Mouse (Mus musculus) heart, adult 8-10 months (tissue): ENCODE results near the gene Ddx39. TPM values are rescaled to one million over a fixed set of nuclear protein-coding genes. Genes with fewer than 3 reads are reported as not detected.
A peak's percentile ranks its signal among the peaks of the same experiment; 100 is the strongest.

Source experiments
- DNase-seq: peaks from one replicate; pipeline ENCODE4 v3.0.0; 2022; ENCODE audit warnings: low spot score
- total RNA-seq, 4 experiments: library from RNA; stranded (reverse); gene quantifications; 2 replicates each; pipeline ENCODE4 v1.2.4; 2022

Gene Ddx39
- total RNA-seq, 4 experiments from 2014 or later = 14.2 to 17.0 (median 15.4) TPM

DNA sequence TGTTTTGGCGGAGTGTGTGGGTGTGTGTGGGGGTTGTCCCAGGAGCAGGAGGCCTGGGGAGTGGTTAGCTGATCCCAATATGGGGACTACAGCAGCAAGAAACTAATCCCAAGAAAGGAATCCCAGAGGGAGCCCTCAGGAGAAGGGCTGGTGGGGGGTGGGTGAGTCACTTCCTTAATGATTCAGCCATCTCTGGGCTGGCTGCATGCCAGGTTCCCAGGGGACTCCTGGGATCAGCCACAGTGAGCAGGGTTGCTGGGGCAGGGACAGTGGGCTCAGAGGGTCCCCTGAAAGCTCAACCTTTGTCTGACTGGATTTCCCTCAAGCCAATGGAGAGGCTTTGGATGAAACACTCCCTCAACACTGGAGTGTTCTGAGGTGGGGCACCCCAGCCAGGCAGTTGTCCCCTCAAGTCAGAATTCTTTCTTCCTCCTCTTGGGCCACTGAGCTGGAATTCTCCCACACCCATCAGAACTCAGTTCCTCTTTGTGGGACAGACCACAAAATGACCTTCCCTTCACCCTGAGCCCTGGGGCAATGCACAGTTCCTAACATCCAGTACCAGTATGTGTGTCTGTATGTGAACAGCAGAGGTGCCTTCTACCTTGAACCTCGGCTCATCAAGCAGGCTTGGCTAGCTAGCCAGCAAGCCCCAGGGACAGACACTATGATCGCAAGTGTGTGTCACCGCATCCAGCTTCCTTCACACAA lies 23.0 kb downstream of the Ddx39 start:
- DNase-seq = peak; percentile 83

DNA sequence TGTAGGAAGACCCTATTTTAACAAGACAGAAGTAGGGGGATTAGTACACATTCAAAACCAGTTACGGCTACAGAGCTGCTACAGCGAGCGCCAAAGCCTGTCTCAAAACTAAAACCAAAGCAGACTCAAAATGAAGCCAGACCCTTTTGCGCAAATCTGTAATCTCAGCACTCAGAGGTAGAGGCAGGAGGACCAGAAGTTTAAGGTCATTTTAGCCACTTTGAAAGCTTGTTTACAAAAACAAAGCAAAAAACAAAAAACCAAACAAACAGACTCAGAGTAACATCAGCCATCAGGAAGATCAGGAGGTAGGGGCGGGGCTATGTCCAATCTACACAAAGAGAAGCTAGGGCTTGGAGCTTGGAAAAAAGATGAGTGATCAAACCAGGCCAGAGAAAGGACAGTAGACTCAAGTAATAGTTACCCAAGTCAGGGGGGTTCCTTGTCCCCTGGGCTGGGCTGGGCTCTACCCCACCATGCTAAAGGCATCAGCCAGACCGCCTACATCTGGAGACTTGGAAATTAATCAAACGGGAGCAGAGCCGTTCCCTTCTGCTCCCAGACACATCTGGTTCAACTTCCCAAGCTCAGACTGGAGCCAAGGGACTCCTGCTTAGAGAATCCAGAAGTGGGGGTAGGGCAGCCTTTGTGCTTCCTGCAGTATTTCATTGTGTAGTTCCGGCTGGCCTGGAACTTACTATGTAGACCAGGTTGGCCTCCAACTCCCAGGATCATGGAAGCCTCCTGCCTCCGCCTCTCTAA lies 24.2 kb downstream of the Ddx39 start:
- peak; percentile 76 for DNase-seq

DNA sequence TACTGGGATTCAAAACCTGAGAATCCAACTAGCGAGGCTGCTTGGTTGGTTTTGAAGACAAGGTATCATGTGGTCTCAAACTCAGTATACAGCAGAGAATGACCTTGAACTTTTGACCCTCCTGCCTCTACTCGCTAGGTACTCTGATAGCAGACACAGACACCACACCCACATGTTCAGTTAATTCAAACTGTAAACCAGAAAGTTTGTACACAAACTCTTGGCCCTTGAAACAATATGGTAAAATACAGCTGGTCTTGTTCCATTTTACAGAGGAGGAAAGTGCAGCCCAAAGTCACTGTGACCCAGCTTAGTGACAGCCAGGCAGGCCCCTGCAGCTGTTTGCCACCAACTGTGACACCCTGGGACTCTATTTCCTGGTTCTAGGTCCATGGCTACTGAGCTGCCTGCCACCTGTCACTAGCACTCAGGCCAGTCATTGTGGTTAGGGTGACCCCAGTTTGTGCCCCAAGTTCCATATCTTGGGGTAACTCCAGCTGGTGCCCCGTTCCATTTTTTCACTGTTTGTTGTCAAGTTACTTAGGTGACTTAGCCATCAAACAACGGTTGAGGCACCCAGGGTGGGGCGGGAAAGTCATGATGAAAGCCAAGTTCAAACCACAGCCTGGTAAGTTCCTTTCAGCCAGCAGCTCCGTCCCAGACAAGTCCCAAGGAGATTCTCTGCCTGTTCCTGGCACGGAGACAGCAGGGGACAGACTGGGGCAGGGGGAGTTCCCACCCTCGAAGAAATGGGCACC lies 24.9 kb downstream of the Ddx39 start:
- DNase-seq = peak; percentile 53

DNA sequence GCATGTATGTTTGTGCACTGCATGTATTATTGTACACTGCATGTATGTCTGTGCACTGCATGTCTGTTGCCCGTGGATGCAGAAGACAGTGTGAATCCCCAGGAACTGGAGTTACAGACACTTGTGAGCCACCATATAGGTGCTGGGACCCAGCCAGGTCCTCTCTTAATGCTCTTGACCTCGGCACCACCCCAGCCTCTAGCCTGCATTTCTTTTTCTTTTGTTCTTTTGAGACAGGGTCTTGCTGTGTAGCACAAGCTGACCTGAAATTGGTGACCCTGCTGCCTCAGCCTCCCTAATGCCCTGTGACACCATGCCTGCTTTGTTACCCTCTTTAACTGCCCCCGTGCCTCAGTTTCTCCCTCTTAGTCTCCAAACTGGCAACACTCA lies 25.6 kb downstream of the Ddx39 start:
- DNase-seq = no peak

DNA sequence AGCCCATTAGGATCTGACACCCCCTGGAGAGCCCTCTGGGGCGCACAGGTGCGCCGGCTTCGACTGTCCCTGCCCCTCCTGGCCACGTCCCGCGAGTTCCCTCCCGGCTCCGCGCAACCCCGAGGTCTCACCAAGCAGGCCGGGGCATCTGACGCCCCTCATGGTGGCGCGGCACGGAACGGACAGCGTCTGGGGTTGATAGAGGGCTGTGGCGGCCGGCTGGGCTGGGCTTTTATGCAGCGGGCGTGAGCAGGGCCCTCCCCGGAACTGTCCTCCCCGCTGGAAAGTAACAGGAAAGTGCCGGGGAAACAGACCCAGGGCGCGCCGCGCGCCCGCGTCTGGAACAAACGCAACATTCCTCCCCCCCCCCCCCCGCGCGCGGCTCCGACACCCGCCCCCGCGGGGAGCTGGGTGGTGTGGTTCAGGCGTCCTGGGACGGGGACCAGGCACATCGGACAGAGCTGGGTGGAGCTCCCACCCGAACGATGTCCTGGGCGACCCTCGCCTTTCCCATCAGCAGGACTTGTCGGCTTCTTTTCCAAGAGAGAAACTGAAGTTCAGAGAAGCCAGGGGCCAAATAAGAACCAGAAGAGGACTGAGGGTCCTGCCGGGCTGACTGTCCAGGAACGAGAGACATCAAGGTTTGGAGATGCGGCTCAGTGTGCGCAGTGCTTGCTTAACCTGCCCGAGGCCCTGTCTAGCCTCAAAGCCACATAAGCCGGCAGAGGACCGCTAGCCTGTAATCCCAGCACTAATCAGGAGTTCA lies 26.2 kb downstream of the Ddx39 start, which contains the start of gene Adgre5:
Adgre5 (minus strand) TSS at position 351 of the 766 bp plus-strand sequence.
- DNase-seq = peak; percentile 90

DNA sequence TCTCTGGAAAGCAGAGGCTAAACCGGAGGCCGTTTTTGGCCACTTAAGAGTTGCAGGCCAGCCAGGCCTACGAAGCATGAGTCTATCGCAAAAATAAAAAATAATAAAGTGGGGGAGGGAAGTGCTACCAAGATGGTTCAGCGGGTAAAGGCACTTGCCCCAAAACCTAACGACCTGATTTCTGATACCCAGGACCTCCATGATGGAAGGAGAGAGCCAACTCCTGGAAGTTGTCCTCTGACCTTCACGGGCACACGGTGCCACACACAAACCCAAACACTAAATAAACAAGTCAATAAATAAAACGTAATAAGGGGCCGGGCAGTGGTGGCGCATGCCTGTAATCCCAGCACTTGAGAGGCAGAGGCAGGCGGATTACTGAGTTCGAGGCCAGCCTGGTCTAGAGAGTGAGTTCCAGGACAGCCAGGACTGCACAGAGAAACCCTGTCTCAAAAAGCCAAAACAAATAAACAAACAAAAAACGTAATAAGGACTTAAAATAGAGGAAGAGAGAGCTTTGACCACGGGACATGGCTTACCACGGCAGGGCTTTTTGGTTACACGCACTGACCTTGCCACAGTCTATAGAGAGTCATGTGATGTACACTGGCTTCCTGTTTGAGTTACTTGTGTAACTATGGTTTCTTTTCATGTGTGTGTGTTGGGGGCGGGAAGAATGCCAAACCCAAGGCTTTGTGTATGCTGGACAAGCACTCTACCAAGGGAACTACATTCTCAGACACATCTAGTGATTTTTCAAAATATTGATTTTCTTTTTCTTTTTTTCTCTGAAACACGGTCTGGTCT lies 27.1 kb downstream of the Ddx39 start:
- DNase-seq = peak; percentile 39

DNA sequence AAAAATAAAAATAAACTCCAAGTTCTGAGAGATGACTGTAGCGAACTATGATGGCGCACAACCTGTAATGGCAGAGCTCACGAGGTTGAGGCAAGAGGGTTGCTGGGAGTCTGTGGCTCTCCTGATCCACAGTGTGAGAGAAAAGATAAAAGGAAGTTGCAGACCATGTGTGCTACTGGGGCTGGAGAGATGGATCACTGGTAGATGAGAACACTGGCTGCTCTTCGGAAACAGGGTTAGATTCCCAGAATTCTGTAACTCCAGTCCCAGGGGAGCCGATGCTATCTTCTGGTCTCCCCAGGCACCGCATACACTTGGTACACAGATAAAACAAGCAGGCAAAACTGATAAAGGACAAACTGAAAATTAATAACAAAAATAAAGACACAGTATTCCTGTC lies 28.0 kb downstream of the Ddx39 start:
- DNase-seq = no peak

DNA sequence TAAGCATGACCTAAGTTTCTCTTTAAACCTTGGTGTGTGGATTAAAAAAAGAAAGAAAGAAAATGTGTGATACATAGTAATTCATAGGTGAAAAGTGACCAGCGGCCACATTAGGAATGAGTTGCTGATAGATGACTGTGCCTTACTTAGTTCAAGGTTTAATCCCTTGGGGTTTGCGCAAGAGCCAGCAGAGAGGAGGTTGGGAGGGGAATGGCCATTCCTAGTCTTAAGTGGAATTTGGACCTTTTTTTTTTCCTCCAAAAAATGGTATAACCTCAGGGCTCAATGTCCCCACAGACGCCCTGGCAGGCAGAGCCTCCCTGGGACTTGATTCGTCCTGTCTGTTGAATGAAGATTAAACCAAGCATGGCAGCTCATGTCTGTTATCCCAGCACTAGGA lies 29.1 kb downstream of the Ddx39 start:
- DNase-seq = no peak

DNA sequence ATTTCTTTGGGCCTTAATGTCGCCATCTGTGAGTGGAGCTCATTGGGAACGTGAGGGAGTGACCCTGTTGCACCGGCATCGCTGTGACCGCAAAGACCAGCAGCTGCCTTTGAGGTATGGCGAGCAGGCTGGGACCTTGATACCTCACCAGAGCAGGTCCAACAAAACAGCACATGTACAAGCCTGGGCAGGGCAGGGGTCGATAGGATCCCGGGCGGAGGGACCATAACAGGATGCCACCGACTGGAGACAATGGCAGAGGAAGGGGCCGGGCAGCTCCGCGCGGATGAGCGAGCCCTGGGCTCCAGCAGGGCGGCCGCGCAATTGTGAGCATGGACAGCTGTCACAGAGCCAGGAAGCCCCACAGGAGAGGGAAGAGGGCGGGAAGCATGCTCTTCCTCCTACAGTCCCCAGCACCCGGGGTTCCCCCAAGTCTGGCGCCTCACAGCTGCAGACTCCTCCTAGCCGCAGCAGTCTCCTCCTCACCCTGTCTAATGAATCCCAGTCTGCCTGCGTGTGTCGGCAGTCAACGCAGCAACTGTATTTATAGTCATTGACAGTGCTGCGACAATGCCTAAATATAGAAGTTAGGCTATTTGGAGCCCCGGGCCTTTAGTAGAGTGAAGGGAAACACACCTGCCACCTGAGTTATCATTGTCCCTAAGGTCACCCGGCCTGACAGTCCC lies 32.8 kb downstream of the Ddx39 start:
- peak; percentile 83 for DNase-seq

DNA sequence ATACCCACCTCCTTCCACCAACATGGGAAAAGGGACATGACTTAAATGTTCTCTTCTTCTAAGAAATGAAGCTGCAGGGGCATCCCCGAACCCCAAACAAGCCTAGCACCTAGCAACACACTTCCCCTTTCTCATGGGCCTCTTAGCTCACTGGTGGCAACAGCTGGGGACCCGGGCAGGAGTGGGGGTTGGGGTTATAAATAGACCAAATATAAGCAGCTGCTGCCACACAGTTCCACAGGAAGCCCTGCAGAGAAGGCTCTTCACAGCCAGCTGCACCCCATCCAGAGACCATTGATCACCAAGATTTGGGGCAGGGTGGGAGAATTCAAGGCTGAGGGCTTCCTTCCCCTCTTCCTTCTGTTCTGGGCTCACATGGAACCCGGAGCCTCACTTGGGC lies 33.7 kb downstream of the Ddx39 start:
- peak; percentile 63 for DNase-seq

DNA sequence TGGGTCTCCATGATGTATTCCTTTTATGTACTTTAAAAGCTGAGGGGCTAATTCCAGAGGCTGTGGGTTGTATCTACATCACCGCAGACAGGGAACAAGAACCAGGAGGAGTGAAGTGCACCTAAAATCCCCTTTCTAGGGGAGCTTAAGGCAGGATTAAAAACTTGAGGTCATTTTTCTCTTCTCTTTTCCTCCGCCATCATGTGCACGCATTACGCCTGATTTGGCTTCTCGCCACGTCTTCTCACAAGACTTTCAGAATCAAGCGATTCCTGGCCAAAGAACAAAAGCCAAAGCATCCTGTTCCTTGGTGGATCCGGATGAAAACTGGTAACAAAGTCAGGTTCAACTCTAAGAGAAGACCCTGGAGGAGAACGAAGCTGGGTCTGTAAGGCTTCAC lies 34.3 kb downstream of the Ddx39 start:
- no peak for DNase-seq

DNA sequence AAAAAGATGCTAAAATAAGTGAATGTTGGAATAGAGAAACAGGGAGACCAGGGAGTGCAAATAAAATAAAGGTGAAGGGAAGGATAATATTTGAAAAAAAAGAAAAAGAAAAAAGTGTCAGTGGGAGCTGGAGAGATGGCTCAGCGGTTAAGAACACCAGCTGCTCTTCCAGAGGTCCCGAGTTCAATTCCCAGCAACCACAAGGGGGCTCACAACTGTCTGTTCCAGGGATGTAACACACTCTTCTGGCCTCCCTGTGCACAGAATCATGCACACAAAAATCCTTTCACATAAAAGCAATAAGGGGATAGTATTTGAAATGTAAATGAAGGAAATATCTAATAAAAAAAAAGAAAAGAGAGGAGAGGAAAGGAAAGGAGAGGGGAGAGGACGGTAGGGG lies 39.2 kb downstream of the Ddx39 start:
- DNase-seq = no peak

DNA sequence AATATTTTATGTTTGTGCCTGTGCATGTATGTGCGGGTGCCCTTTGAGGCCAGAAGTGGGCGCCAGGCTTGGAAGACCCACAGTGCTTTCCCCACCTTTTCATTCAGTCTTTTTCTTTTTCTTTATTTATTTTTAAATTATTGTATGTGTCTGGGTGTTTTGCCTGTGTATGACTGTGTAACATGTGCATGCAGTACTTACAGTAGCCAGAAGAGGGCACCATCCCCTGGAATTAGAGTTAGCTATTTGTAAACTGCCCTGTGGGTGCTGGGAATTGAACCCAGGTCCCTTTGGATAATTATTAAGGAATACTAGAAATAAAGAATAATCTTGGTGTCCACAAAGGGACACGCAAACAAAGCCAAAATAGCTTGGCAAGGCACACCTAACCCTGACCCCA lies 41.3 kb downstream of the Ddx39 start:
- no peak for DNase-seq

DNA sequence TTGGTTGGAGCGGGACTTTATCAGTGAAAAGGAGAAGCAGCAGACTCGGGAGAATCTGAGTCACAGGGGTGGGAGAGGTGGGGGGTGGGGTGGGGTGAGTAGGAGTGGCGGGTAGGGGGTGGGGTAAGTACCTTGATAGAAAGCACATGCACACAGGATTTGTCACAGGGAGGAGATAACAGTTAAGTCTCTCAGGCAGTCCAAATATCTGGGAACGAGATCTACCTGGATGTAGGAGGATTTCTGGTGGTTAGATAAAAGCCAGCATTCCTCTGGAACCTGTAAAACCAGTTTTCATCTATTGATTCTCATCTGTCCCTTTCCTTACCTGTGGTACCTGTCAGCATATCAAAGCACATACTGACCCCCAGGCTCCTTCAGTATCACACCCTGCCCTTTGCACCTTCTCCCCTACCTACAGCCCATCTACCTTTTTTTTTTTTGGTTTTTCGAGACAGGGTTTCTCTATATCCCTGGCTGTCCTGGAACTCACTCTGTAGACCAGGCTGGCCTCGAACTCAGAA lies 42.2 kb downstream of the Ddx39 start:
- no peak for DNase-seq

DNA sequence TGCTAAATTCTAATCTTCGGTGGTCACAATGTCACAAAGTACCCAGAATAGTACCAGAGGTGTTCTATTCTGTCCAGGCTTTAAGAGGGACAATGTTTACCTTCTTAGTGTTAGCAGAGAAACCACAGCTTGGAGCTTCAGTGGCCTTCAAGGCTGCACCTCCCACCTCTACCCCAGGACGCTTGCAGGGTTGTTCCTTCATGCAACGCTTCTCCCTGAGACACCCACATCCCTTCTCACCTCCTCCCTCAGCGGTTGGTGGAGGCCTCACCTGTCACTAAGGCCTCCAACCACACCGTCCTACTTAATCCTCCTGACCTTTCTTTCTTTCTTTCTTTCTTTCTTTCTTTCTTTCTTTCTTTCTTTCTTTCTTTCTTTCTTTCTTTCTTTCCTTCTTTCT lies 43.3 kb downstream of the Ddx39 start:
- DNase-seq = no peak

DNA sequence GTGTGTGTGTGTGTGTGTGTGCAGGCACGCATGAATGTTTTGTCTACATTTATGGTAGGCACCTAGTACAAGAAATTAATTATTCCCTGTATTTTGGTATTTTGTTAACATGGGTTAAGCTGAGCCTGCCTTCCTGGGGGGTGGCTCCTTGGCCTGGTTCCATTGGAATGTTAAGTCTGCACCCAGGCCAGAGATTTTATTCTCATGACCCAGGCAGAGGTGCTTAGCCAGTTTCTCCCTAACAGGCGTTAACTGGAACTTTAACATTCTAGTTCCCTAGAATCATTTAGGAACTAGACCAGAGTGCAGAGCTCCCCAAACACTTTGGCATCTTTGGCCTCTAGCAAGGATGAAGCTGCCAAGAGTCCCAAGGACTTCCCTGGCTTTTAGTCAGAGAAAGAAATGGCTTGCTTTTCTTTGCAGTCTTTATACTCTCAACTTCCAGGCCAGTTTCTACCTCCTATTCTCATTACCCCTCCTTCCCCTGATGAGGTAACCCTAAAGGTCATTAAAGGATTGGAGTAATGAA lies 44.3 kb downstream of the Ddx39 start:
- no peak for DNase-seq

DNA sequence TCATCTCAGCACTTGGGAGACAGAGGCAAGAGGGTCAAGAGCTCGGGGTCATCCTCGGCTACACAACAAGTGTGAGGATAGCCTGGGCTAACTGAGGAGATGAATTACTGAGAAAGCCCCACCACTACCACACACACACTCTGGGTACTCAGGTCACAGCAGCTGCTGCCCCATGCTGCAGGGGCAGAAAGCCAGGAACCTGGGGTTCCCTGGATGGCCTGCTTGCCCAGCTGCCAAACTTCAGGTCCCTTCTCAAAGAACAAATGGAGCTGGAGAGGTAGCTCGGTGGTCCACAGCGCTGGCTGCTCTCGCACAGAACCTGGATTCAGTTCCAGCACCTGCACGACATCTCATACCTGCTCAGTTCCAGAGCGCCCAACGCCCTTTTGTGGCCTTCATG lies 49.1 kb downstream of the Ddx39 start:
- DNase-seq = no peak

DNA sequence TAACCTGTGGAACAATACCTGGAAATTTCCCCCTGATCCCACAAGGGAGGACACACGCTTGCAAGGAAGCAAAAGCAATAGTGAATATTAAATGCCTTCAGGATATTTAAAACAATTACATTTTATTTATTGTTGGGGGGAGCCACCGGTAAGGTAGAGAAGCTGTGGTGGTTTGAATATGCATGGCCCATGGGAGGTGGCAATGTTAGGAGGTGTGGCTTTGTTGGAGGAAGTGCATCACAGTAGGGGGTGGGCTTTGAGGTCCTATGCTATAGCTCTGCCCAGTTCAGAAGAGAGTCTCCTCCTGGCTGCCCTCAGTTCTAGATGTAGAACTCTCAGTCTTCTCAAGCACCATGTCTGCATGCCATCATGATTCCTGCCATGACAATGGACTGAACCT lies 49.7 kb downstream of the Ddx39 start:
- no peak for DNase-seq

DNA sequence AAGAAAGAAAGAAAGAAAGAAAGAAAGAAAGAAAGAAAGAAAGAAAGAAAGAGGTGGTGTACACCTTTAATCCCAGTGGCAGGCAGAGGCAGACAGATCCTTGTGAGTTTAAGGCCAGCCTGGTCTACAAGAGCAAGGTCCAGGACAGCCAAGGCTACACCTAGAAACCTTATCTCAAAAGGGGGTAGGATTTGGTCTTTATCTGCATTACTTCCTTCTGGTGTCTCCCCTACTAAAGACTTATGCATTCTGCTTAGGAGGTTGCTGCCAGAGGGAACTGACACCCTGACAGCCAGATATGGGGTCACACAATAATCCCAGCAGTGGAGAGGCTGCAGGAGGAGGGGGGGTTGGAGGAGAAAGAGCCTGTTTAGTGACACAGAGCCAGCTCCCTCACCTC lies 50.7 kb downstream of the Ddx39 start:
- DNase-seq = no peak

DNA sequence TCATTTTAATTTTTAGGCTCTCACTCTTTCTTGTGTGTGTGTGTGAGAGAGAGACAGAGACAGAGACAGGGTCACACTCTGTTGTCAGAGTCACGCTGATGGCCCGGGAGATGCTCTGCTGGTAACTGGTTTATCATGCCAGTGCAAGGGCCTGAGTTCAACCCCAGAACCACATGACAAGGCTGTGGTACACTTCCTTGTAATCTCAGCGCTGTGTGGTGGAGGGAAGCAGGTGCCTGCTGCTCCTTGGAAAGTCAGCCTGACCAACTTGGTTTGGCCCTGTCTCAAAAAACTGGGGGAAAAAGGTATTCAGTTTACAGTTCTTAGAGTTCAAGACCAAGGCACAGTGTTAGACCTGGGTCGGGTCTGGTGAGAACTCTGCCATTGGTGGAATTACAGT lies 52.5 kb downstream of the Ddx39 start:
- DNase-seq = no peak
